Mouse (Mus musculus) C2C12 (cell line): ENCODE measurements around the gene Slc25a30. TPM values are rescaled to one million over a fixed set of nuclear protein-coding genes. Genes with fewer than 3 reads are reported as not detected.
A peak's percentile ranks its signal among the peaks of the same experiment; 100 is the strongest.
"Not testable (repeated sequence)": the region's sequence is repeated elsewhere in the genome, so short reads cannot be mapped to it uniquely, and the experiment has no call there.

Experiments used
- H3K27me3 ChIP-seq: one replicate; pipeline ENCODE4 v1.6.1; 2011; ENCODE audit not compliant: control insufficient read depth, insufficient read depth, insufficient read length
- H3K36me3 ChIP-seq: one replicate; pipeline ENCODE4 v1.6.1; 2011; ENCODE audit not compliant: control insufficient read depth, insufficient read depth
- H3K4me3 ChIP-seq: one replicate; pipeline ENCODE4 v1.5.1; 2011; ENCODE audit warnings: mild to moderate bottlenecking, control low read depth; ENCODE audit not compliant: poor library complexity, insufficient read depth, severe bottlenecking
- H3K79me2 ChIP-seq: one replicate; pipeline ENCODE4 v1.6.1; 2011; ENCODE audit not compliant: control insufficient read depth, insufficient read depth
- H3K79me3 ChIP-seq: one replicate; pipeline ENCODE4 v1.6.1; 2011; ENCODE audit warnings: low read depth, control low read depth
- H3ac ChIP-seq: one replicate; pipeline ENCODE3; 2011; ENCODE audit warnings: low read depth; ENCODE audit not compliant: control insufficient read depth, insufficient read length
- CEBPB ChIP-seq: IDR thresholded peaks from one replicate; pipeline ENCODE4 v1.6.1; 2011; ENCODE audit warnings: low read depth, mild to moderate bottlenecking, control low read depth, moderate library complexity
- CTCF ChIP-seq: IDR thresholded peaks from one replicate; pipeline ENCODE4 v1.5.1; 2011; ENCODE audit not compliant: control insufficient read depth, insufficient read depth, insufficient read length
- FOSL1 ChIP-seq: IDR thresholded peaks from one replicate; pipeline ENCODE4 v1.8.0; 2011; ENCODE audit warnings: mild to moderate bottlenecking, low read length; ENCODE audit not compliant: poor library complexity, insufficient read depth, severe bottlenecking
- MAX ChIP-seq: IDR thresholded peaks from one replicate; pipeline ENCODE4 v1.6.1; 2011; ENCODE audit warnings: mild to moderate bottlenecking, control low read depth
- MYOD1 ChIP-seq: IDR thresholded peaks from one replicate; pipeline ENCODE4 v1.6.1; 2011; ENCODE audit warnings: low read depth; ENCODE audit not compliant: control insufficient read depth, insufficient read length
- MYOG ChIP-seq: IDR thresholded peaks from one replicate; pipeline ENCODE4 v1.6.1; 2011; ENCODE audit not compliant: control insufficient read depth, insufficient read length; ENCODE audit errors: extremely low read depth
- USF1 ChIP-seq: IDR thresholded peaks from one replicate; pipeline ENCODE4 v1.6.1; 2011; ENCODE audit warnings: low read depth, mild to moderate bottlenecking, control low read depth, moderate library complexity
- polyA plus RNA-seq: library from polyadenylated mRNA; unstranded; fragments of >200 nt; fragmentation: generic; extraction: Trizol; gene quantifications from one replicate; pipeline ENCODE4 v1.2.1, GENCODE M21; 2012; ENCODE audit warnings: missing spikeins

Gene Slc25a30
- polyA plus RNA-seq, 1 experiment: 15.9 TPM

- Histone ChIP-seq H3K27me3 (no peaks in the 10 kb centered on the region), H3K36me3 (no peaks in the 10 kb centered on the region), H3K4me3 (no peak overlapping the region), H3K79me2 (peaks cover 37% of the 10 kb centered on the region), H3ac (no peak overlapping the region), H3K79me3 (peaks cover 28% of the 10 kb centered on the region)
- TF ChIP-seq FOSL1: no peak
- no peak for TF ChIP-seq USF1
- no peak for TF ChIP-seq MYOD1
- TF ChIP-seq MYOG: no peak
- TF ChIP-seq MAX: no peak
These were observed 948 bp upstream of the Slc25a30 start for GRCm38 (mm10) chr14:75787794-75788175.

GRCm38 (mm10) chr14:75786424-75786867, 391 bp downstream of the Slc25a30 start:
- Histone ChIP-seq H3K79me3 (peaks cover 41% of the 10 kb centered on the region), H3K79me2 (peaks cover 50% of the 10 kb centered on the region), H3K36me3 (peaks cover 9% of the 10 kb centered on the region), H3ac (peak overlapping the region; percentile 72), H3K27me3 (no peaks in the 10 kb centered on the region), H3K4me3 (peak overlapping the region; percentile 65)
- TF ChIP-seq CTCF (no peak), MYOD1 (no peak), USF1 (no peak), MAX (no peak)

- no peak overlapping the region for H3K4me3 ChIP-seq
- peaks cover 39% of the 10 kb centered on the region for H3K36me3 ChIP-seq
- TF ChIP-seq MYOD1 (no peak), USF1 (no peak), MYOG (no peak), CTCF (no peak), CEBPB (no peak), FOSL1 (no peak)
- no peak overlapping the region for H3ac ChIP-seq
- H3K79me2 ChIP-seq: peaks cover 87% of the 10 kb centered on the region
- H3K79me3 ChIP-seq: peaks cover 73% of the 10 kb centered on the region
- no peaks in the 10 kb centered on the region for H3K27me3 ChIP-seq
These were observed 6.9 kb downstream of the Slc25a30 start for GRCm38 (mm10) chr14:75779913-75780312.

- Histone ChIP-seq H3K27me3 (no peaks in the 10 kb centered on the region), H3K79me3 (peaks cover 45% of the 10 kb centered on the region), H3K4me3 (no peak overlapping the region), H3K79me2 (peaks cover 55% of the 10 kb centered on the region), H3K36me3 (peaks cover 53% of the 10 kb centered on the region), H3ac (no peak overlapping the region)
- TF ChIP-seq CEBPB (no peak), USF1 (no peak), MYOG (no peak), MAX (no peak), FOSL1 (no peak), CTCF (no peak), MYOD1 (no peak)
These were observed 10.2 kb downstream of the Slc25a30 start for GRCm38 (mm10) chr14:75776637-75777036.

- H3ac ChIP-seq: no peak overlapping the region
- H3K79me3 ChIP-seq: peaks cover 17% of the 10 kb centered on the region
- H3K4me3 ChIP-seq: no peak overlapping the region
- H3K36me3 ChIP-seq: peaks cover 63% of the 10 kb centered on the region
- no peak for TF ChIP-seq MYOD1
- no peak for TF ChIP-seq CEBPB
- no peak for TF ChIP-seq CTCF
- no peak for TF ChIP-seq USF1
- TF ChIP-seq MYOG: no peak
- no peak for TF ChIP-seq MAX
- TF ChIP-seq FOSL1: no peak
- H3K27me3 ChIP-seq: no peaks in the 10 kb centered on the region
- H3K79me2 ChIP-seq: peaks cover 23% of the 10 kb centered on the region
These were observed 13.4 kb downstream of the Slc25a30 start for GRCm38 (mm10) chr14:75773431-75773830.

GRCm38 (mm10) chr14:75772407-75772806, 14.4 kb downstream of the Slc25a30 start:
- H3K79me2 ChIP-seq: peaks cover 12% of the 10 kb centered on the region
- peaks cover 67% of the 10 kb centered on the region for H3K36me3 ChIP-seq
- H3K27me3 ChIP-seq, H3K4me3 ChIP-seq, H3ac ChIP-seq, H3K79me3 ChIP-seq: not testable (repeated sequence)

- peaks cover under 1% of the 10 kb centered on the region for H3K79me3 ChIP-seq
These were observed 15.7 kb downstream of the Slc25a30 start for GRCm38 (mm10) chr14:75771101-75771501.

More at GRCm38 (mm10) chr14:75771101-75771501, 15.7 kb downstream of the Slc25a30 start:
- peaks cover 74% of the 10 kb centered on the region for H3K36me3 ChIP-seq
- TF ChIP-seq FOSL1 (no peak), MYOD1 (no peak), CEBPB (no peak), CTCF (no peak), MAX (no peak), USF1 (no peak), MYOG (no peak)
- H3ac ChIP-seq: no peak overlapping the region
- no peaks in the 10 kb centered on the region for H3K27me3 ChIP-seq
- H3K4me3 ChIP-seq: no peak overlapping the region
- peaks cover 4% of the 10 kb centered on the region for H3K79me2 ChIP-seq
